Mouse (Mus musculus) neutrophil, adult 83 days (primary cell): ENCODE results near the gene Tbr1. TPM values are rescaled to one million over a fixed set of nuclear protein-coding genes. Genes with fewer than 3 reads are reported as not detected.

ENCODE experiments used
- total RNA-seq, 2 experiments: library from RNA; stranded (reverse); gene quantifications; one replicate each; pipeline ENCODE4 v1.2.4; 2023

The Tbr1 gene
- total RNA-seq, result under 1 TPM in 1 of 2 experiments, not detected in 1; 0.22 TPM

GRCm38 (mm10) chr2:61802656-61803251, at the start of gene Tbr1:
Tbr1 (plus strand) TSS chr2:61802930.

Other genes with a start within 250 kb of the Tbr1 start
- gene Tank, start 224.3 kb upstream of the Tbr1 start, total RNA-seq, result 10 to 100 TPM; 58.6 to 71.4 TPM
- 10 to 100 TPM; 56.4 to 63.4 TPM for gene Psmd14, start 91.2 kb upstream of the Tbr1 start, total RNA-seq
- gene Slc4a10, start 243.5 kb downstream of the Tbr1 start, total RNA-seq, result not detected